Mouse (Mus musculus): ENCODE results near the gene Olfr45.
"Not testable (repeated sequence)": the region's sequence is repeated elsewhere in the genome, so short reads cannot be mapped to it uniquely, and the experiment has no call there.

Gene Olfr45

GRCm38 (mm10) chr7:140681651-140682050 is at the start of gene Olfr45:
Gene Olfr45, plus strand, starts transcription at chr7:140681951.
- no peak for DNase-seq

GRCm38 (mm10) chr7:140646152-140646551 is 35.6 kb upstream of the Olfr45 start, which contains the start of gene Olfr53:
Gene Olfr53, plus strand, starts transcription at chr7:140646452.
- DNase-seq = no peak

GRCm38 (mm10) chr7:140659630-140660029 is 22.1 kb upstream of the Olfr45 start, which contains the start of gene Olfr539:
Gene Olfr539, plus strand, starts transcription at chr7:140659930.
- no peak for DNase-seq

GRCm38 (mm10) chr7:140670693-140671092 is 11.1 kb upstream of the Olfr45 start:
- not testable (repeated sequence) for DNase-seq

- DNase-seq = no peak
Measured at GRCm38 (mm10) chr7:140675863-140676262, 5.9 kb upstream of the Olfr45 start.

GRCm38 (mm10) chr7:140679591-140679990 is 2.2 kb upstream of the Olfr45 start:
- not testable (repeated sequence) for DNase-seq

- no peak for DNase-seq
Measured at GRCm38 (mm10) chr7:140696967-140697366, 15.2 kb downstream of the Olfr45 start, which contains the start of gene Olfr541. Gene Olfr541, plus strand, starts transcription at chr7:140697267.

GRCm38 (mm10) chr7:140706348-140706747 is 24.6 kb downstream of the Olfr45 start:
- no peak for DNase-seq

GRCm38 (mm10) chr7:140707536-140708284 is 26.0 kb downstream of the Olfr45 start:
- no peak for DNase-seq

GRCm38 (mm10) chr7:140717155-140718055 is 35.7 kb downstream of the Olfr45 start:
- no peak for DNase-seq

- no peak for DNase-seq
Measured at GRCm38 (mm10) chr7:140721095-140721494, 39.3 kb downstream of the Olfr45 start.

GRCm38 (mm10) chr7:140725558-140725957 is 43.8 kb downstream of the Olfr45 start:
- no peak for DNase-seq

- no peak for DNase-seq
Measured at GRCm38 (mm10) chr7:140733162-140733561, 51.4 kb downstream of the Olfr45 start.

Data from thymus, postnatal 36 days (tissue).